Mouse (Mus musculus): ENCODE results near the gene Psmd9.

- no peak for TF ChIP-seq POLR2A (IDR thresholded peaks at IDR 0.05; ENCODE audit: borderline replicate concordance, control insufficient read depth, low read depth, low read length)
- no peak for TF ChIP-seq CTCF (IDR thresholded peaks at IDR 0.05; ENCODE audit: control insufficient read depth, insufficient read depth, low read length)
These were observed 57.6 kb downstream of the Psmd9 start for GRCm38 (mm10) chr5:123226851-123227250.
